Mouse (Mus musculus) right cerebral cortex, postnatal 4 days (tissue): ENCODE data around the gene Fam184b.

Experiments used
- DNase-seq: peaks from one replicate; pipeline ENCODE4 v3.0.0-alpha.2; 2022

Fam184b gene

DNA sequence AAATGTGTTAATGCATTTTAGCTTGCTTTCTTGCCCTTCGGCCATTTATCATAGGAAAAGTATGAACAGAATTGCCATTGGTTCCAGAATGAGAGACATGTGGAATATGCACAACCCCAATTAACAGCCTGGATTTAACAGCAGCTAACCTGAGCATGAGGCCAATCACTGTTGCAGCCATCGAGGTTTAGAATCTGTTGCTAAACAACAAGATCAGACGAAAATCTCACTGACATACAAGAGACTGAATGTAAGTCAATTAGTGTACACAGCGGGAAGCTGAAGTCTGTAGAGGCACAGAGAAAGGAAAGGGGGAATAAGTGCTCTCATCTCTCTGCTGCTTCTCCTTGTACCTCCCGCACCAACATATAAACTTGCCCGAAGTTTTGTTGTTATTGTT is 46.1 kb downstream of the Fam184b start:
- no peak for DNase-seq

DNA sequence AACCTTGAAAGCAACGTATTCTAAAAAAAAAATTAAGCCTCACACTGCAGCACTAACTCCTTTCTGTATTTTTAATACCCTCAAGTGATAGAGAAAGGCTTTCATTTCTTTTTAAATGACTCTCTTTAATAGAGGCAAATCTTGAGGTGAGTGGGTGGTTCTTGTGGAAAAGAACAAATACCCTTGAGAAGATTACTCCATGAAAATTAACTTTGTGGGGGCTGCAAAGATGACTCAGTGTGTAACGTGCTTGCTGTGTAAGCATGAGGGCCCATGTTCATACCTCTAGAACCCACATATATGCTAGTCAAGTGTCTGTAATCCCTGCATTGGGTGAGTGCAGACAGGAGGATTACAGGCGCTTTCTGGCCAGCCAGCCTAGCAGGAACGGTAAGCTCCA is 49.3 kb downstream of the Fam184b start:
- DNase-seq: no peak

DNA sequence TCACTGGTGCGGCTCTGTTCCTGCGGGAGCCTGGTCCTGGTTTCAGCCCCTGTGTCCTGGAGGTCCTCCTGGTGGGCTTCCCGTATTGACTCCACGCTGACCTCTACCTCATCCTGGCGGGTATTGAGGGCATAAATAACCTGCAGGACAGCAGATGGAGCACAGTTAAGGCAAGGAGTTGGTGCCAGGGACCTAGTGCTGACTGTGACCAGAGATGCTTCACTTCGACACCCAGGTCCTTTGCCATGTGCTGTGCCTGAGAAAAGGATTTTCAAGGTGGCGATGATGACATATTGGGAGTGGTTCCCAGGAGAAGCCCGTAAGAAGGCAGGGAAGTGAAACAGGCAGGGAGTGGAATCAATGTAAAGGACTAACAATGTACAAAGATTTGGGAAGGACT is 54.8 kb downstream of the Fam184b start:
- no peak for DNase-seq

DNA sequence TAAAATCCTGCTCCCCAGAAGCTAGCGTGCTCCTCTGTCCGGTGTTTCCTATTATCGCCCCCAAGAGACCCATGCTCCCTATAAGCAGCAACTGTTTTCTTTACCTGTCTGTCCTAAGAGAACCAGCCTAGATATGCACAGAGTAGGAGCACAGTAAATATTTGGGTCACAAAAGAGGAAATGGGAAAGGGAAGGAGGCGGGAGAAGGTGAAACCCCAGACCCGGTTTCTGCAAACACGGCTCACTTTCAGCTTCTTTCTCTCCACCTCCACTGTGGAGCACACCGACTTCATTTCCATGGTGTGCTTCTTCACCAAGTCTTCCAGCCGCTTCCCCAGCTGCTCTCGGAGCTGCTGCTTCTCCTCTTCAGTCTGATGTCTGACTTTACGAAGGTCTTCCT is 59.1 kb downstream of the Fam184b start:
- no peak for DNase-seq

DNA sequence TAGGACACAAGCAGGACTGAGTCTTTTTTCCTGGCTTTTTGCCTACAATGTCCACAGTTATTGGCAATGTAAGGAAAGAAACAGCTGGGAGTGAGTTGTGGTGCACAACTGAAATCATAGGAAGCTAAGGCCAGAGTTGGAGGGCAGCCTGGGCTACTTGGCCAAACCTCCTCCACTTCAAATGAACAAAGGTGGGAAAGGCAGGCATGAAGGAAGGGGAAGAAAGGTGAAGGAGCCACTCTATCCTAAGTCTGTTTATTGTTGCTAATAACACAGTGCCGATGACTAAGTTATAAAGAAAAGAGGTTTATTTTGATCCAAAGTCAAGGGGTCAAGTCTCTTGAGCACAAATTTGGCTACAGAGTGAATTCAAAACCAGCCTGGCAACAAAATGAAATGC is 62.0 kb downstream of the Fam184b start:
- no peak for DNase-seq

DNA sequence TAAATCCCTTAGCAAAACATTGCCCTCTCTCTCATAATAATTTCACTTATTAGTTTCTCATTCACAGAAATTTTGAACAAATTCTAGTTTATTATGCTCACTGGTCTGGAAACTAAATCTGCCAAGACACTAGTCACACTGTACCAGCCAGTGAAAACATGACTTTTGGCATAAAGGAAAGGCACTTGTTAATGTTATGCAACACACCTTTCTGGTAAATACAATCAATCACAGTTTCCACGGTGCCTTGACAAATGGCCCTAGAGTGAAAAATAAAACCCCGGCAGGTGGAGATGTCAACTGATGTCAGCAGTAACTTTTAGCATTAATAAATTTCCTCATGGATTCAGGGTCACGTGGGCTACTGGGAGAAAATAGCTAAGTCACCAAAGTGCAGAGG is 62.7 kb downstream of the Fam184b start:
- DNase-seq: no peak

DNA sequence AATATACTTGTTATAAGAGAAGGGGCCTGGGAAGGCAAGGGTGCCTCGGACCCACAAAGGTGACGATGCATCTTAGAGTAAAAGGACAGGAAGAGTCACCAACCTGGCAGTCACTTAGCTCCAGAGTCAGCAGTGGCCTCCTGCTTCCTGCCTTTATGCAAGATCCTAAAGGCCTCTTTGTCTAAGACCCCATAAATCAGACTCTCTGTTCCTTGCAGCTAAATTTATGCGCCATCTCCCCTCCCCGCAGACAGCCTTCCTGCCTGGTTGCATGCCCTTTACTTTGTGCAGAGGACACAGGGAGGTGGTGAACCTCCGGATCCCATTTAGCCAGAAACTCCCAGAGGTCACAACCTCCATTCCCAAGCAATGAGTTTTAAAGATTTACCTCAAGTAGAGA is 66.6 kb downstream of the Fam184b start:
- DNase-seq: no peak

DNA sequence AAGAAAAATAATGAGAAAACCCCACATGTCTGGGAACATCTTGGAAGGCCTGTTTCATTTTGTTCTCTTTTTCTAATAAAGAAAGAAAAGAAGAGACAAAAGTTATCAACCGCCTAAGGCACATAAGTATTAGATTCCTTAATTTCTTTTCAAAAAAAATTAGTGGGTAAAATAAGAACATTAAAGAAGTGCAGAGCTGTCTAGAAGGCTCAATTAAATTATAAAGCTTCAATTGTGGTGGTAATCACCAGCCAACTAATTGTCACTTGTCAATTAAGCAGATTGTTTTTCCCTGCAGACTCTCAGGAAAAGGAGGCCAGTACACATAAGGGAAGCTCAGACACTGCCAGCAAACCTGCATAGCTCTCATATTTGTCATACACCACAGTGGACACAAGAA is 73.6 kb downstream of the Fam184b start:
- no peak for DNase-seq

DNA sequence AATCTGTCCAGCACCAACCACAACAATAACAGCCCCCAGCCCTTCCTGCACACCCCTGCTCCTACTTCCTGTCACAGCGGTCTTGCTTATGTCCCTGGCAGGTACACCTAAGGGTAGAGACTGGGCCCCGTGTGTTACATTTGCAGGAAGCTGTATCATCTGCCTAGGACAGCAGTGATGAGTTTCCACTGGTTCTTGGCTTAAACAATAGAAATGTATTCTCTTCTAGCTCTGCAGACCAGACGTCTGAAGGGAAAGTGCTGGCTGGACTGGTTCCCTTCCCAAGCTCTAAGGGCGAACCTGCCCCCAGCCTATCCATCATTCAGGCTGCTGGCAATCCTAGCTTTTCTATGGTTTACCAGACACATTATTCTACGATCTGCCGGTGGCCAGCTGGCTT is 75.4 kb downstream of the Fam184b start:
- no peak for DNase-seq

DNA sequence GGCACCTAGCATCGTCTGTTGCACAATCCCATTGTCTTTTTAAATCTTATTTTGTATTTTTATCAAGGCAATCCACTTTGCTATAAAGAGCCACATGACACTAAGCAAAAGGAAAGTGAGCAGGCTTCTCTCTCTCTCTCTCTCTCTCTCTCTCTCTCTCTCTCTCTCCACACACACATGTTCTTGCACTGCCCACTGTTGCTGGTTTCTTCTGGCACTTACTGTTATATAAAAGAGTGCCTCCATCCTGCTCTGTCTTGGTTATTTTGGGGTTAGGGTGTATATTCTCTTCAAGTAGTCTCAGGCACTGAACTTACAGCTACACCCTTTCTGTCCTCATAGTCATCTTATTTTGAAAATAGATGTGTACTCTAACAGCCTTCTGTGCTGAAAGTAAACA is 89.8 kb downstream of the Fam184b start:
- DNase-seq: no peak

DNA sequence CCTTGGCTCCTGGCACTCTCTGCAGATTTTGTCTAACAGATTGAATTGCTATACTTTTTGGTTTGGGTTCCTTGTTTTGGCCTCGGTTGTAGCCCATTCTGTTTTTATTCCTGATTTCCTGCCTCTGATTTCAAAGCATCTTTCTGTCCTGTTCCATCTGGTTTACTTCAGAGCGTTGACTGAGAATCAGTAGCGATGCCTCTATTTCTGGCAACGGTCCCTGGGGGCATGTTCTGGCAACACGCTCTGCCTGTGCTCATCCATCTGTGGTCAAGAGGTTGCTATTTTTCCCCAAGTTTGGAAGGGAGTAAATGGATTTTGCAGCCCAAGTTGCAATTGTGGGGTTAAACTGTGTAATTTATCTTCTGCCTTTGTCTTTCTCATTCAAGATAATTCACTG is 96.0 kb downstream of the Fam184b start:
- no peak for DNase-seq

DNA sequence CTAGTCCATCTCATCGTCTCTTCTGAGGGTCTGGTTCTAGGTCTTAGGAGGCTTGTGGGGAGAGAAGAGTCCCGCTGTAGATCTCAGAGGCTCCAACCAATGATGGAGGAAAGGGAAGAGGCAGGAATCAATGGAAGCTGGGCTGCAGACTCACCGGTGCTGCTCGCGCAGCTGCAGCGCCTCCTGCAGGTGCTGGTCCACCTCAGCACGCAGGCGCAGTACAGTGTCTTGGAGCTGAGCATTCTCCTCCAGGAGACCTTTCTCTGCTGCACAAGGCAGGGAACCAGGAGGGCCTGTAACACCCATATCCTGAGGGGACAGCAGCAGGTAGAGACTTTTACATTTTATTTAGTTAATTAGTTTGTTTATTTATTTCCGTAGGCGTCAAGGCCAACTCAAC is 99.9 kb downstream of the Fam184b start:
- no peak for DNase-seq

DNA sequence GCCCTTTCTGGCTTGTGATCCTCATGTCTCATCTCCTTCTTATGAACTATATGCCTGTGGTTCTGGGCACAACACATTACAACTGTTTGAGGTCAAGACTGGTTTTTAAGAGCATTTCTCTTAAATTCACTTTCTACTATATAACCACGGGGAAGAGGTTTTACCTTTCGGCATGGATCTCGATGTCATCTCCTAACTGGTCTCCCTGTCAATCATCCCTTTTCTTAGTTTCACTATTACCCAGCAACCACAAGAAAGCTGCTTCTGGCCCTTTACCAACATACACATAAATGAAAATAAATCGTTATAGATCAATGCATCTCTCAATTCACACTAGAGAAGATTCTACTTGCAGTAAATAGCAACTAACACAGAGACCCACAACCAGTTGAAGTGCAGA is 104.2 kb downstream of the Fam184b start:
- no peak for DNase-seq

DNA sequence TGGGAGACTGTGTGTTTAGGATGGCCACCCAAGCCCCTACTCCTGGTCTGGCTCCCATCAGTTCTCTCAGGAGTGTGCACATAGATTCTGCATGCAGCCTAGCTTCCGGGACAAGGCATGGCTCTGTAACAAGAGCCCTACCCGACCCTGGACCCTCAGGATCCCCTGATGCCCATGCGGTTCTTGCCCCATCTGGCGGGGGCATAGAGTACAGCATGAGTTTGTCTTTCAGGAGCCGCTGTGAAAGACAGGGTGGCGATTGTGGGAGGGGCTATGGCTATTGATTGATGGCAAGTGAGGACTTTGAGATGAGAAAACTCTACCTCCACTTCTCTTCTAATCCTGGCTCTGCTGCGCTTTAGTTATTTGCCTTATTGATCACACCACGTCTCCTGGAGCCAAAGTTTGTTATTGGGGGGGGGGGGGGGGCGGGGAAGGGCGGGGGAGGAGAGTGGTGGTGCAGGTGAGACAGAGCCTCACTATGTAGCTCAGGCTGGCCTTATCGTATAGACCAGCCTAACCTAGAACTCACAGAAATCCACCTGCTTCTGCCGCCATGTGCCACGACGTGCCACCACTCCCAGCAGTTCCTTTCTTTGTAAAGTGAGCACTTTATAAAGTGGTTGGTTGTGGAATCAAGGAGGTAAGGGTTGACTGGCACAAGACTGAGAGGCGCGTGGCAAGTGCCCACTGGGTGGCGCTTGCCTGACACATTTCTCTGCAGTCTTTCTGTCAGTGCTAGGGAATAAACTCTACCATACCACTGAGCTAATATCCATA is 104.9 kb downstream of the Fam184b start:
- DNase-seq: peak; percentile 63

DNA sequence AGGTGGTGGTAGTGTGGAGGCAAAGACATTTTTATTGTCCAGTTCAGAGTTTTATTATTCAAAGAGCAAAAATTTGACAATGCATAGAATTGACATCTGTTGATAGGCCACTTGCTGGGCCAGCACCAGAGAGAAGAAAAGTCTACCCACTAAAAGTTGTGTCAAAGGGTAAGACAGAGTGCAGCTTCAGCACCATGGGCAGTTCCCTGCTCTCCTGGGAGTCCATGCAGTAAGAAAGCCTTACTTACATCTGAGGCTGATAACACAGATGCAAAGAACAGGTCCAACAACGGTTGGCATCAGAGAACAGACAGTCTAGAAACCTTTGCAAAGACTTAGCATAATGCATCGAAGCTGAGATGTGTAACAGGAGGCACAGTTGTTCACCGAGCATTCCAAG is 109.7 kb downstream of the Fam184b start:
- DNase-seq: no peak

DNA sequence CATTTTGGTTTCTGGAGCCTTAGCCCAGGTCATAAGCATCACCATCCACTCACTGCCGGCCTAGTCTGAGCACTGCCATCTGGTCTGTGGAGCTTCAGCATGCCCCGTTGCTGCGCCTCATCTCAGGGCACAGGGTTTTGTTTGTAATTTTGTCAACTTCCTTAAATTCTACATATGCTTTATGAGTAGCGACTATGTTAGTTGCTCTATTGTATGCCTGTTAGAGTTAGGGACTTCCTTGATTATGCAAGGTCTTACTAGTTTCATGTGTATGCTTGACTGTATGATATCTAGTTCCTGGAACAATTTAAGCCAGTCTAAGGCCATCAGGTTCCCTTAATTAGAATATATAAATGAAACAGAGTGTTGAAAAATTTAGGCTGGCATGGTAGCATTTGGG is 113.1 kb downstream of the Fam184b start:
- DNase-seq: no peak

DNA sequence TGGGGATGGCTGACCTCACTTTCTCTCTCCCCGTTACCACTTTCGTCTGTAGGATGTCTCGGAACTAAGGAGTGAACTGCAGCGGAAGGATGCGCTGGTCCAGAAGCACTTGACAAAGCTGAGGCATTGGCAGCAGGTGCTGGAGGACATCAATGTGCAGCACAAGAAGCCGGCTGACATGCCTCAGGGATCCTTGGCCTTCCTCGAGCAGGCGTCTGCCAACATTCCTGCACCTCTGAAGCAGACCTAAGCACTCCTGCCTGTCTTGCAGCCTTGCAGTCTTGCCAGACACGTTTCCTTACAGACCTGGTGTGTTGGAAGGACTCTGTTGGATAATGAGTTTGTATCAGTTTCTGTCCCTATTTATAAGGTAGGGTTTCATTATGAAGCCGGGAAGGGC is 114.3 kb downstream of the Fam184b start:
- DNase-seq: no peak

DNA sequence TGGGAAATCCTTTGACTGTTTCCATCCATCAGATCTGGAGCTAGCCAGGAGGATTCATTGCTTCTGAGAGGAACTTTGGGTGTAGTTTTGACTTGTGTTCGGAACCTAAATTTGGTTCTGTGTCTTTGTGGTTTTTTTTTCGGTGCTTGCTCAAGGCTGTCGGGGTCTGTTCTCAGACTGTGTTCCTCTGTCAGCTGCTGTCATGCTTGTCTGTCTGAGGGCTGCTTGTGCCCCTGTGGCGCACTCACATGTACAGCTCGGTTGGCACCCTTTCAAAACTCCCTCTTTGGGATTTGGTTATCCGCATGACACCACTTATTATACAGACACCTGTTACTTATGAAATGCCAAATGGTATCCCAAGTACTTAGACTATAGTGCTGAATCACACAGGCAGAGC is 117.8 kb downstream of the Fam184b start:
- DNase-seq: no peak

DNA sequence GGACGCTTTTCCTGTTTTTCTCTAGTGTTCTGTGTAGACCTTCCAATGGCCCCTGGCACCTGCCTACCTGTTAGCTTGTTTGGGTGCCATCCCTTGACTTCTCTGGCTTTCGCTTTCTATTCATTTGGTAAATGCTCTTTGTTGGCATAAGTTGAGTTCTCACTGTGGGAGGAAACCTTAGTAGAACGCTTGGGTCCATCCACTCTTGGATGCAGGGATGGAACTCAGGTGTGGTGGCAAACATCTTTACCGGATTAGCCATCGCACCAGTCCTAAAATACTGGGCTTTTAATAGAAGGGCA is 118.7 kb downstream of the Fam184b start:
- DNase-seq: no peak

DNA sequence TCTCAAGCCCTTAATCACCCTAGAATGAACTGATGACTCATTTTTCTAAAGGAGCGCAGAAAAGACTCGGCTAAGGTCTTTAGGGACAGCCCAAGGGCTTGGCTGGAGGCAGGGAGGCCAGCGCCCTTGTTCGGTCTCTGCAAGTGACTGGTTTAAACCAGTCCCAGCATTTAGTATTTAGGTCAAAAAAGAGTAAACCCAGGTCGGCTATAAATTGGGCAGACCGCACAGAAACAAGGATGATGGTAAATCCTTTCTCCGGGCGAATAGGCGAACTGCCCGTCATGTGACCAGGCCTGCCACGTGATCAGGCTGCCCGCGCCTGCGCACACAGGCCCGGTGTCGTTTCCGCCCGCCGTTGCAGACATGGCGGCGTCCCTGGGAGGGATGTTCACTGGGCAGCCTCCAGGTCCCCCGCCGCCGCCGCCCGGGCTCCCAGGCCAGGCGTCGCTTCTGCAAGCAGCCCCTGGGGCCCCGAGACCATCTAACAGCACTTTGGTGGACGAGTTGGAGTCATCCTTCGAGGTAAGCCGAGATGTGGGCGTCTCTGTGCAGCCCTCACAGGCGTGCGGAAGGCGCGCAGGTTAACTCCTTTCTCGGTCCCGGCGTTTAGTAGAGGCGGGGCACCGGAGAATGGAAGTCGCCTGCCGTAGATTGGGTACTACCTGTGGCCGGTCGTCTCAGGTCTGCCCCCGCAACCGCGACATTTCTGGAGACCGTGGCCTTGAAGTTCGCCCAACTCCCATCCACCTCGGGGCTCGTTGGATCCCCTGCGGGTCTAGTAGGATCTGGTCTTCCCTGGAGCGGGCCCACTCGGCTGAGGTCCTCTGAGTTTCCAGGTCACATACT is 119.2 kb downstream of the Fam184b start, which contains the start of gene Med28:
Gene Med28, plus strand, starts transcription at position 270 of the 849 bp plus-strand sequence.
- DNase-seq: peak; percentile 94

DNA sequence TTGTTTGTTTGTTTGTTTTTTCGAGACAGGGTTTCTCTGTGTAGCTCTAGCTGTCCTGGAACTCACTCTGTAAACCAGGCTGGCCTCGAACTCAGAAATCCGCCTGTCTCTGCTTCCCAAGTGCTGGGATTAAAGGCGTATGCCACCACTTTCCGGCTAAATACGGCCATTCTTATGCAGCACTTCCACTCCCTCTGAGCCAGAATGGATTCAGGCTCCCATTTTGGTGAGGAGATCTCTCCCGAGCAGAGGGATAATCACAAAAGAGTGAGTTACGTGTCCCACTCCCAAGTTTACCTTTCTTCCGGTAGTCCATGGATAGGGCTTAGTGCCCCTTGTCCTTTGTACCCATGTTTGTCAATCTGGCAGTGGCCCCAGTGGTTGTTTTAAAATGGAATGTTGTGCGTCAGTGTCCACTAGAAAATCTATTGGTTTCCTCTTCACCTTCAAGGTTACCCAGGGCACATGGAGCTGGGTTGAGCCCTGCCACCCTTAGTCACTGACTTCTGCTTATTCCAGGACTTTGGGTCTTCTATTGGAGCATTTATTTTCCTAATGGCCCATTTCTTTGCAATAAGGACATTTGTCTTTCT is 124.2 kb downstream of the Fam184b start:
- DNase-seq: no peak

DNA sequence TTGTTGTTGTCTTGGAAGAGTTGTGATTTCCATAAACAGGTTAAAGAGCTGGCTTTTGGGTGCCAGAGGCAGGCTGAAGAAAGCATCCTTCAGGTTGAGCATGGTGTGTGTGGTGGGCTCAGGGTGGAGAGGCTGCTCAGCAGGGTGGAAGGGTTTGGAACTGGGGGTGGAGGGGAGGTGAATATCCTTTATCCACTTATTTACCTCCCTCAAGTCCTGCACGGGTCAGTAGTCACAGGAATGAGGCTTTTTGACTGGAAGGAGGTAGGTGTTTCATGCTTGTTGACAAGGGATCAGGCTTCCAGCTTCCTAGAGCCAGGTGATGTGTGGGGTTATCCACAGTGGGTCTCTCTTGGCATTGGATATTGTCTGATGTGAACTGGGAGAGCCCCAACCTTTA is 124.8 kb downstream of the Fam184b start:
- DNase-seq: no peak

DNA sequence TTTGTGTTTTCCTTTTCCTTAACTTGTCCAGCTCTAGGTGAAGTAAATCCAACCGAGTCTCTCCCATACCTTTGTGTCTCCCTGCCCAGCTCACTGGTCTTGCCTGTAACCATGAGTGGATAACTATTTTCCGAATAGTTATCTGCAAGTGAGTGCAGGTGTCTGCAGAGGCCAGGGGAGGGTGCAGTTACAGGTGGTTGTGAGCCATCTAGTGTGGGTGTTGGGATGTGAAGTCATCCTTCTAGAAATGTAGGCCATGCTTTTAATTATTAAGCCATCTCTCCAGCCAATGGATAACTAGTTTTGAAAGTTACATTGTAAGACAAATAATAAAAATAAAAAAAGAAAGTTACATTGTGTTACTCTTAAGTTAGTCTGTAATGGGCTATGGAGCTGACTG is 125.9 kb downstream of the Fam184b start:
- no peak for DNase-seq

DNA sequence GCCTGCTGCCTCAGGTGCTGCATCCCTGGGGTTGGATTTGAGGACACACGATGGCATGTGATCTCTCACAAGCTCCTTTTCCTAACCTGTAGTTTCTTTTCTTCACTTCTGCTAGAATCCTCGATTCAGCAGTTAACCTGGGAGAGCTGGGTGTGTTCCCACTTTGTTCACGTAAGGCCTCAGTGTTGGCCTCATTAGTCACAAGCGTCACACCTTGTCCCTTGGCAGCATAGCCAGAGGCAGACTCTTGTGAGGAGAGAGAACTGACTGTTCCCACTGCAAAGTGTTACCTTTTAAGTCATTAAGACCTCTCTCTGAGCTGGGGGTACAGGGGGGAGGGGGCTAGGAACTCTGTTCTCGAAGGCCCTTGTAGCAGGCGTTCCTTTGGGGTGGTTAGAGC is 126.5 kb downstream of the Fam184b start:
- no peak for DNase-seq
